Mouse (Mus musculus): Measurements from ENCODE around the gene Rbms2. TPM values are rescaled to one million over a fixed set of nuclear protein-coding genes. Genes with fewer than 3 reads are reported as not detected.

Rbms2 gene
- polyA plus RNA-seq (2015; fragmentation: Nextera tagmentation; extraction: Ambion mirVana): 11.2 and 11.7 TPM in 2 replicates

GRCm38 (mm10) chr10:128179989-128180388 lies at the start of gene Rbms2:
Rbms2 (minus strand) TSS chr10:128180297.
- peak within 1 kb of the TSS; percentile 43 for H3K9ac ChIP-seq (ENCODE audit: low read depth, low read length)

GRCm38 (mm10) chr10:128228009-128228408 lies 47.9 kb upstream of the Rbms2 start:
- Histone ChIP-seq H3K4me1 (replicated peaks; ENCODE audit: control insufficient read depth, insufficient read depth, low read length) (no peaks in the 10 kb centered on the region), H3K27me3 (replicated peaks; ENCODE audit: control insufficient read depth, insufficient read depth, low read length) (no peaks in the 10 kb centered on the region), H3K36me3 (ENCODE audit: control insufficient read depth, insufficient read depth) (no peaks in the 10 kb centered on the region), H3K27ac (ENCODE audit: low read depth, low read length) (no peak overlapping the region), H3K4me3 (ENCODE audit: low read depth, low read length) (no peak overlapping the region), H3K9me3 (ENCODE audit: control insufficient read depth) (no peaks in the 10 kb centered on the region), H3K9ac (ENCODE audit: low read depth, low read length) (no peak overlapping the region), H3K4me2 (replicated peaks; ENCODE audit: low read depth) (no peak overlapping the region)
- WGBS: 94% methylated on average over 8 of the region's 8 CpGs
- ATAC-seq: no peak
- TF ChIP-seq CTCF (IDR thresholded peaks at IDR 0.05; ENCODE audit: low read depth): no peak

More at GRCm38 (mm10) chr10:128179989-128180388, at the start of gene Rbms2:
- Histone ChIP-seq H3K36me3 (ENCODE audit: control insufficient read depth, insufficient read depth) (no peaks in the 10 kb centered on the region), H3K4me1 (replicated peaks; ENCODE audit: control insufficient read depth, insufficient read depth, low read length) (peaks cover 4% of the 10 kb centered on the region; the same call in 1 of the 2 replicates), H3K9me3 (ENCODE audit: control insufficient read depth) (no peaks in the 10 kb centered on the region), H3K4me2 (replicated peaks; ENCODE audit: low read depth) (peak within 1 kb of the TSS; percentile 61), H3K4me3 (ENCODE audit: low read depth, low read length) (peak within 1 kb of the TSS; percentile 37), H3K27ac (ENCODE audit: low read depth, low read length) (peak within 1 kb of the TSS; percentile 70), H3K27me3 (replicated peaks; ENCODE audit: control insufficient read depth, insufficient read depth, low read length) (no peaks in the 10 kb centered on the region)
- no peak for TF ChIP-seq CTCF (IDR thresholded peaks at IDR 0.05; ENCODE audit: low read depth)
- no peak for ATAC-seq
- WGBS: 8% methylated on average over 6 of the region's 6 CpGs

GRCm38 (mm10) chr10:128227592-128227991 lies 47.5 kb upstream of the Rbms2 start:
- Histone ChIP-seq H3K4me1 (replicated peaks; ENCODE audit: control insufficient read depth, insufficient read depth, low read length) (no peaks in the 10 kb centered on the region), H3K9ac (ENCODE audit: low read depth, low read length) (no peak overlapping the region), H3K27ac (ENCODE audit: low read depth, low read length) (no peak overlapping the region), H3K4me2 (replicated peaks; ENCODE audit: low read depth) (no peak overlapping the region), H3K27me3 (replicated peaks; ENCODE audit: control insufficient read depth, insufficient read depth, low read length) (no peaks in the 10 kb centered on the region), H3K9me3 (ENCODE audit: control insufficient read depth) (no peaks in the 10 kb centered on the region), H3K4me3 (ENCODE audit: low read depth, low read length) (no peak overlapping the region), H3K36me3 (ENCODE audit: control insufficient read depth, insufficient read depth) (no peaks in the 10 kb centered on the region)
- ATAC-seq: no peak
- no peak for TF ChIP-seq CTCF (IDR thresholded peaks at IDR 0.05; ENCODE audit: low read depth)
- 74% methylated on average over 9 of the region's 9 CpGs for WGBS

- no peak within 1 kb of the TSS for H3K4me3 ChIP-seq (ENCODE audit: low read depth, low read length)
- no peak within 1 kb of the TSS for H3K27ac ChIP-seq (ENCODE audit: low read depth, low read length)
- H3K4me1 ChIP-seq (replicated peaks; ENCODE audit: control insufficient read depth, insufficient read depth, low read length): no peaks in the 10 kb centered on the region
- H3K4me2 ChIP-seq (replicated peaks; ENCODE audit: low read depth): no peak within 1 kb of the TSS
- 55% methylated on average over 4 of the region's 4 CpGs for WGBS
- no peak for ATAC-seq
- H3K36me3 ChIP-seq (ENCODE audit: control insufficient read depth, insufficient read depth): no peaks in the 10 kb centered on the region
- no peak within 1 kb of the TSS for H3K9ac ChIP-seq (ENCODE audit: low read depth, low read length)
- no peaks in the 10 kb centered on the region for H3K9me3 ChIP-seq (ENCODE audit: control insufficient read depth)
- no peaks in the 10 kb centered on the region for H3K27me3 ChIP-seq (replicated peaks; ENCODE audit: control insufficient read depth, insufficient read depth, low read length)
- no peak for TF ChIP-seq CTCF (IDR thresholded peaks at IDR 0.05; ENCODE audit: low read depth)
These were observed 45.4 kb upstream of the Rbms2 start, which contains the start of gene Mip for GRCm38 (mm10) chr10:128225538-128225937. Mip (plus strand) TSS chr10:128225838.

GRCm38 (mm10) chr10:128225064-128225463 lies 45.0 kb upstream of the Rbms2 start:
- 64% methylated on average over 5 of the region's 5 CpGs for WGBS

GRCm38 (mm10) chr10:128221533-128222286 lies 41.6 kb upstream of the Rbms2 start:
- no peak for ATAC-seq
- 60% methylated on average over 16 of the region's 16 CpGs for WGBS
- no peak for TF ChIP-seq CTCF (IDR thresholded peaks at IDR 0.05; ENCODE audit: low read depth)

More at GRCm38 (mm10) chr10:128225064-128225463, 45.0 kb upstream of the Rbms2 start:
- no peak for TF ChIP-seq CTCF (IDR thresholded peaks at IDR 0.05; ENCODE audit: low read depth)
- H3K4me3 ChIP-seq (ENCODE audit: low read depth, low read length): no peak overlapping the region
- no peaks in the 10 kb centered on the region for H3K27me3 ChIP-seq (replicated peaks; ENCODE audit: control insufficient read depth, insufficient read depth, low read length)
- no peak for ATAC-seq
- H3K4me1 ChIP-seq (replicated peaks; ENCODE audit: control insufficient read depth, insufficient read depth, low read length): no peaks in the 10 kb centered on the region
- no peak overlapping the region for H3K4me2 ChIP-seq (replicated peaks; ENCODE audit: low read depth)
- H3K36me3 ChIP-seq (ENCODE audit: control insufficient read depth, insufficient read depth): no peaks in the 10 kb centered on the region
- H3K27ac ChIP-seq (ENCODE audit: low read depth, low read length): no peak overlapping the region
- H3K9ac ChIP-seq (ENCODE audit: low read depth, low read length): no peak overlapping the region
- no peaks in the 10 kb centered on the region for H3K9me3 ChIP-seq (ENCODE audit: control insufficient read depth)

More at GRCm38 (mm10) chr10:128221533-128222286, 41.6 kb upstream of the Rbms2 start:
- H3K4me3 ChIP-seq (ENCODE audit: low read depth, low read length): no peak overlapping the region
- H3K27me3 ChIP-seq (replicated peaks; ENCODE audit: control insufficient read depth, insufficient read depth, low read length): no peaks in the 10 kb centered on the region
- no peak overlapping the region for H3K27ac ChIP-seq (ENCODE audit: low read depth, low read length)
- H3K9me3 ChIP-seq (ENCODE audit: control insufficient read depth): no peaks in the 10 kb centered on the region
- no peak overlapping the region for H3K4me2 ChIP-seq (replicated peaks; ENCODE audit: low read depth)
- H3K36me3 ChIP-seq (ENCODE audit: control insufficient read depth, insufficient read depth): no peaks in the 10 kb centered on the region
- no peaks in the 10 kb centered on the region for H3K4me1 ChIP-seq (replicated peaks; ENCODE audit: control insufficient read depth, insufficient read depth, low read length)
- H3K9ac ChIP-seq (ENCODE audit: low read depth, low read length): no peak overlapping the region
